Mouse (Mus musculus) thymus, adult 2 months (tissue): ENCODE measurements around the gene Smc6.

Experiments
- CTCF ChIP-seq: fragments of 200-500 bp; IDR thresholded peaks from 2 replicates; pipeline ENCODE4 v1.5.1; 2012; ENCODE audit warnings: mild to moderate bottlenecking, control low read depth, low read length, moderate library complexity, borderline replicate concordance; ENCODE audit not compliant: control insufficient read depth, poor library complexity, insufficient read depth; ENCODE audit errors: extremely low read depth
- POLR2A ChIP-seq: fragments of 200-500 bp; IDR thresholded peaks from 2 replicates; pipeline ENCODE4 v1.6.1; 2012; ENCODE audit warnings: mild to moderate bottlenecking, low read length, control low read depth, moderate library complexity; ENCODE audit not compliant: control insufficient read depth, poor library complexity, insufficient read depth; ENCODE audit errors: extremely low read depth

- TF ChIP-seq CTCF: no peak
- no peak for TF ChIP-seq POLR2A
Measured at GRCm38 (mm10) chr12:11247460-11247859, 18.2 kb upstream of the Smc6 start.
